Mouse (Mus musculus) C2C12 (cell line): ENCODE results near the gene Bmpr1a.

ENCODE experiments used
- CEBPB ChIP-seq: IDR thresholded peaks from one replicate; pipeline ENCODE4 v1.6.1; 2011; ENCODE audit warnings: low read depth, mild to moderate bottlenecking, control low read depth, moderate library complexity
- CTCF ChIP-seq: IDR thresholded peaks from one replicate; pipeline ENCODE4 v1.5.1; 2011; ENCODE audit not compliant: control insufficient read depth, insufficient read depth, insufficient read length
- FOSL1 ChIP-seq: IDR thresholded peaks from one replicate; pipeline ENCODE4 v1.8.0; 2011; ENCODE audit warnings: mild to moderate bottlenecking, low read length; ENCODE audit not compliant: poor library complexity, insufficient read depth, severe bottlenecking
- MAX ChIP-seq: IDR thresholded peaks from one replicate; pipeline ENCODE4 v1.6.1; 2011; ENCODE audit warnings: mild to moderate bottlenecking, control low read depth
- MYOD1 ChIP-seq: IDR thresholded peaks from one replicate; pipeline ENCODE4 v1.6.1; 2011; ENCODE audit warnings: low read depth; ENCODE audit not compliant: control insufficient read depth, insufficient read length
- MYOG ChIP-seq: IDR thresholded peaks from one replicate; pipeline ENCODE4 v1.6.1; 2011; ENCODE audit not compliant: control insufficient read depth, insufficient read length; ENCODE audit errors: extremely low read depth

GRCm38 (mm10) chr14:34375941-34376340 lies 127.2 kb downstream of the Bmpr1a start:
- no peak for TF ChIP-seq MYOD1
- no peak for TF ChIP-seq CTCF
- no peak for TF ChIP-seq MYOG
- TF ChIP-seq MAX, result no peak
- no peak for TF ChIP-seq CEBPB
- TF ChIP-seq FOSL1, result no peak
